Mouse (Mus musculus) small intestine, adult 2 months (tissue): Measurements from ENCODE around the gene Kif16b. TPM values are rescaled to one million over a fixed set of nuclear protein-coding genes. Genes with fewer than 3 reads are reported as not detected.

Source experiments
- H3K27ac ChIP-seq: fragments of 200-500 bp; 2 replicates; pipeline ENCODE4 v1.5.1; 2012; ENCODE audit warnings: low read depth, low read length, control low read depth, inconsistent platforms; ENCODE audit not compliant: insufficient read depth
- H3K27me3 ChIP-seq: fragments of 200-500 bp; 2 replicates; pipeline ENCODE4 v1.6.1; 2012; ENCODE audit warnings: mild to moderate bottlenecking, moderate library complexity, low read length, inconsistent platforms; ENCODE audit not compliant: control insufficient read depth, insufficient read depth
- H3K36me3 ChIP-seq: fragments of 200-500 bp; 2 replicates; pipeline ENCODE4 v1.6.1; 2012; ENCODE audit warnings: mild to moderate bottlenecking, low read length, control low read depth, inconsistent platforms; ENCODE audit not compliant: control insufficient read depth, insufficient read depth
- H3K4me1 ChIP-seq: fragments of 200-500 bp; 2 replicates; pipeline ENCODE4 v1.6.1; 2012; ENCODE audit warnings: low read length, inconsistent platforms, mixed read lengths; ENCODE audit not compliant: control insufficient read depth, insufficient read depth, insufficient read length
- H3K4me3 ChIP-seq: fragments of 200-500 bp; 2 replicates; pipeline ENCODE4 v1.5.1; 2012; ENCODE audit warnings: low read depth, mild to moderate bottlenecking, control low read depth, inconsistent platforms, low read length, moderate library complexity
- CTCF ChIP-seq: fragments of 200-500 bp; IDR thresholded peaks from 2 replicates; pipeline ENCODE4 v1.5.1; 2012; ENCODE audit warnings: low read depth, mild to moderate bottlenecking, control low read depth, inconsistent platforms, low read length, moderate library complexity, mixed read lengths; ENCODE audit not compliant: insufficient replicate concordance, insufficient read length; ENCODE audit errors: extremely low read depth
- POLR2A ChIP-seq: fragments of 200-500 bp; IDR thresholded peaks from 2 replicates; pipeline ENCODE4 v1.6.1; 2012; ENCODE audit warnings: low read depth, mild to moderate bottlenecking, control low read depth, inconsistent platforms, low read length, moderate library complexity
- WGBS: fragments of 180-500 bp; shearing (Covaris S2); methylation state at CpG from one replicate; pipeline ENCODE4 v1.1.7; 2018; 5-methylcytosine and 5-hydroxymethylcytosine counted together
- polyA plus RNA-seq: library from polyadenylated mRNA; depleted of rRNA; stranded (reverse); fragments of >200 nt; gene quantifications from 2 replicates; pipeline ENCODE4 v1.2.3, GENCODE M21; 2012; rRNA removed

The Kif16b gene
- polyA plus RNA-seq: 5.5 and 12.5 TPM in 2 replicates

DNA sequence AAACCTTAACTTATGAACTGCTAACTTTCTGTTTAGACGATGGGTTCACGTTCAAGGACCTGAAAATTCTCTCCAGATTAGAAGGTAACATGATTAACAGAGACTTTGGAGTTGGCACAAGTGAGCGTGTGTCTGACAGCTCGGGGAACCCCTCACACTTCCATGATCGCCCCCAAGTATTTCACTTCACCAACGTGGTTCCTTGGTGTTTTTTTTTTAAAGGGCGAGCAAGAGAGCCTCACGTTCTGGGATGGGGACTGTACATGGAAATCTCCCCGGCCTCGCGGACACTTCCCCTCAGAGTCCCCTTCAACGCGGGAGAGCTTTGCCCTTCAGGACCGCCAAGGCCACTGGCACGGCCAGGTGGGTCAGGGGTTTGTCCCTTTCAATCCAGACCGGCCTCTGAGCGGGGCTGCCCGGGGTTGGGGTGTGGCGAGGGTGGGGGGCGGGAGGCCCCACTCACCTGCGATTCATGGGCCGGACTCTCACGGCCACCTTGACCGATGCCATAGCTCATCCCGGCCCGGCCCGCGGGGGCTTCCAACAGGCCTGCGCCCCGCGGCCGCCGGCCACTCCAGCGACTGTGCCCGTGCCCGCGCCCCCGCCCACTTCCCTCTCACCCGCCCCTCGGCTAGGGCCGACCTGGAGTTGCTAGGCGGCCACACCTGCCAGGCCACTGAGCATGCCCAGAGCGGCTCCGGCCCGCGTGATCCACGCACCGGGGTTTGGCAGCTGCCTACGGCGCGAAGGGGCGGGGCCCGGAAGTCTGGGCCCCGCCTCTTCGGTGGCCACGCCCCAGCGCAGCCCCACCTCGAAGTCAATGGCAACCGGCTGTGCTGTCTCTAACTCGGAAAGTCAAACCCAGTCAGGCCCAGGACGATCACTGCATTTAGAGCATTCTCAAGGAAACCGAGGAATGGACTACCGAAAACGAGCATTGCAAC is at the start of gene Kif16b:
Kif16b (minus strand) TSS at position 670 of the 944 bp plus-strand sequence.
- peak within 1 kb of the TSS; percentile 72 for H3K4me3 ChIP-seq
- H3K36me3 ChIP-seq: no peaks in the 10 kb centered on the region
- no peaks in the 10 kb centered on the region for H3K27me3 ChIP-seq
- peak within 1 kb of the TSS; percentile 48 for H3K27ac ChIP-seq
- TF ChIP-seq CTCF: no peak
- TF ChIP-seq POLR2A: peak; percentile 56; the same call in 1 of the 2 replicates
- H3K4me1 ChIP-seq: peaks cover 3% of the 10 kb centered on the region
- WGBS: under 1% methylated on average over 64 of the region's 64 CpGs

GRCm38 (mm10) chr2:142940899-142941642 is 39.7 kb upstream of the Kif16b start:
- no peaks in the 10 kb centered on the region for H3K36me3 ChIP-seq
- no peak for TF ChIP-seq POLR2A
- no peak for TF ChIP-seq CTCF
- H3K4me1 ChIP-seq: no peaks in the 10 kb centered on the region
- H3K4me3 ChIP-seq: no peak overlapping the region
- H3K27ac ChIP-seq: no peak overlapping the region
- WGBS: 58% methylated on average over 6 of the region's 6 CpGs
- H3K27me3 ChIP-seq: no peaks in the 10 kb centered on the region

DNA sequence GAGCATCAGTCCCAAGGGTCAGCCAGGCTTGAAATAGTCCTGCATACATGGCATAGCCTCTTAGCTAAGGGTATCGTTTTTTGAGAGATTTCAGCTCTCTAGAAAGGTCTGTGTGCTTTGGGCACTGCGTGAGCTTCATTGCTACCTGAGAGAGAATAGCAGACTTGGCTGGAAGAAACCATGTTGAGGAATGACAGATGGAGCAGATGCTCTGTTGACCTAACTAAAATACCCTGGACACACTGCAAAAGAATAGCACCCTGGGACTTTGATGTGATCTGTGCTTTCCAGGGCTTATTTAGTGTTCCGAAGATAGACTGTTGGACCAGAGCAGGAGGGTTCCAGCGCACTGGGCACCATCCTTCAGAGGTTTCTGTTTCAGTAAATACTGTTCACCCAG is 29.1 kb upstream of the Kif16b start:
- H3K27ac ChIP-seq: no peak overlapping the region
- 85% methylated on average over 4 of the region's 4 CpGs for WGBS
- H3K27me3 ChIP-seq: no peaks in the 10 kb centered on the region
- H3K4me3 ChIP-seq: no peak overlapping the region
- no peaks in the 10 kb centered on the region for H3K4me1 ChIP-seq
- TF ChIP-seq CTCF (no peak), POLR2A (no peak)
- no peaks in the 10 kb centered on the region for H3K36me3 ChIP-seq

DNA sequence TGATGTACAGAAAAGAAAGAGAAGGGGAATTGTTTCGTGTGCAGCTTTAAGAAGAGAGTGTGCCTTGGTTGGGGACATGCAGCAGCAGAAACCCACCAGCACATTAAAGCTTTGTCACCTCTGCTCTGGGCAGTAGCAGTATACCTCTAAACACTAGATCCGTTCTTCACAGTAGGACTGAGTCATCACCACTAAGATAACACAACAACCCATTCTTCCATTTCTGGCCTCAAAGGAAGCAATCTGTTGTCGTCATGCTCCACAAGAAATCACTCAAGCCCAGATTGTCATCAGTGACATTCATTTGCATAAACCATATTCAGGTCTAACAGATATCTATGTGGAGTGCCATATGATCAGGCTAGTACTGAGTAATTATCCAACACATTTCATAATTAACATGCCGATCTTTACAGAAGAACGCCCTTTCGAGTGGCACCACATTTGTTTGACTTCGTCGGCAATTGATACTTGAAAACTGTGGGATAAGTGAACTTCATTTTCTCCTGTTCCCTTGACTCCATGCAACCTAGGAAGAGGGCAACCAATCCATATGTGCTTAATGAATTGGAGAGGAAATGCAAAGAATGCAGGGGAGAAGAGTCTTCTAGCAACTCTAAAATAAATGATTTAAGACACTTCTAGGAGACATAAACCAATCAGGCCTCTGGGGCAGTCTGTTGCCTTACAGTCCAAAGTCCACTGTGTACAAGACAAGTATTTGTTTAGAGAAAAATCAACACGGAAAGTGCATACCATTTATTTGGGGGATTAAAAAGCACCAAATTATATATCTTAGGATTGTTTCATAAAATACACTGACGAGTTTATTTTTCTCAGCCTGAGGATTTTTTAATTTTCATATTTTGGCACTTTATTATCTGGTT is 28.1 kb upstream of the Kif16b start:
- Histone ChIP-seq H3K27me3 (no peaks in the 10 kb centered on the region), H3K36me3 (no peaks in the 10 kb centered on the region), H3K4me3 (no peak overlapping the region), H3K4me1 (no peaks in the 10 kb centered on the region), H3K27ac (no peak overlapping the region)
- WGBS: 63% methylated on average over 10 of the region's 10 CpGs
- TF ChIP-seq CTCF: no peak
- TF ChIP-seq POLR2A: no peak

DNA sequence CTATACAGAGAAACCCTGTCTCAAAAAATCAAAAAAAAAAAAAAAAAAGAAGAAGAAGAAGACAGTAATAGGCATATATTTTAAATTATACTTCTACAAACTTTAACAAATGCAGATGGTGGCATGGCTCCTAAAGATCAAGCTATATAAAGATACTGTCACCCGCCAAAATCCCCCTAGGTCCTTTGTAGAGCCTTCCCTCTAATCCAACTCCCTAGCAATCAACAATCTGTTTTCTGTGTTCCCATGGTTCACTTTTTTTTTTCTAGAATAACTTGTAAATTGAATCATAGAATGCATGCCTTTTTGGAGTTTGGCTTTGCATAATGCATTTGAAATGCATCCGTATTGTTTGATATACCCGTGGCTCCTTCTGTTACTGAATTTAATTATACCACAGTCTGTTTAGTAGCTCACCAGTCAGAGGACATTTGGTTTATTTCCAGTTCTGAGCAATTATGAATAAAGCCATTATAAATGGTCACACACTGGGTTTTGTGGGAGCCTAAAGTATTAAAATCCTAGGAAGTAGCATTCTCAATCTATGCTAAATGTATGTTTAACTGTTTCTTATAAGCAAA is 9.6 kb upstream of the Kif16b start:
- Histone ChIP-seq H3K4me3 (no peak overlapping the region), H3K36me3 (no peaks in the 10 kb centered on the region), H3K4me1 (no peaks in the 10 kb centered on the region), H3K27ac (no peak overlapping the region), H3K27me3 (no peaks in the 10 kb centered on the region)
- WGBS: 89% methylated on average over 3 of the region's 3 CpGs
- no peak for TF ChIP-seq CTCF
- TF ChIP-seq POLR2A: no peak

- no peaks in the 10 kb centered on the region for H3K4me1 ChIP-seq
- H3K27ac ChIP-seq: no peak overlapping the region
- 66% methylated on average over 3 of the region's 3 CpGs for WGBS
- H3K36me3 ChIP-seq: no peaks in the 10 kb centered on the region
- no peaks in the 10 kb centered on the region for H3K27me3 ChIP-seq
- H3K4me3 ChIP-seq: no peak overlapping the region
- TF ChIP-seq POLR2A (no peak), CTCF (no peak)
These were observed 7.9 kb upstream of the Kif16b start for GRCm38 (mm10) chr2:142909213-142909612.
